Mouse (Mus musculus) spleen, adult 2 months (tissue): ENCODE results near the gene Slc5a10.

Experiments used
- CTCF ChIP-seq: fragments of 200-500 bp; IDR thresholded peaks from 2 replicates; pipeline ENCODE4 v1.5.1; 2011; ENCODE audit warnings: mild to moderate bottlenecking, inconsistent platforms; ENCODE audit not compliant: insufficient read depth, insufficient read length, insufficient replicate concordance; ENCODE audit errors: extremely low read depth
- POLR2A ChIP-seq: fragments of 200-500 bp; IDR thresholded peaks from 2 replicates; pipeline ENCODE4 v1.6.1; 2011; ENCODE audit warnings: low read depth, low read length, inconsistent platforms

- TF ChIP-seq CTCF (no peak), POLR2A (no peak)
These were observed 46.3 kb downstream of the Slc5a10 start for GRCm38 (mm10) chr11:61674151-61674838.
